ENCODE assay signal across 21 mouse cellular contexts in the genomic region with DNA sequence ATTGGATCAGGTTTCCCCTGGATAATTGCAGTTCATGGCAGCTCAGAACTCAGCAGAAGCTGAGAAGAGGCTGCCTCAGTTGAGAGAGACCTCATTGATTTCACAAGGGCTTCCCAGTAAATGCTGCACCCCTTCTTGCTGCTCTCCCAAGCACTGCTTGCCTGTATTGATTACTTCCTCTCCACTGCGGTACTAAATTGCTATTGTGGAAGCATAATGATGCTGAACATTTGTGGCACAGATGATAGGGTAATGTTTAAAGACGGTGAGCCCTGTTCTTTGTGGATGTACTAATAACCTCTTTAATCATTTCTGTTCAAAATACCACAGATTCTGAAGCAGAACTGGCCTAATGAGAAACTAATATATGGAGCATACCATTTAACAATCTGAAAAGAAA.
DNase-seq lines count a peak whose midpoint lies in the region; ATAC-seq lines count a peak whose summit lies in the region.
"Had no signal": no experiment of that assay in that cellular context is flagged by ENCODE, and none has a peak within 500 bp of the region (broad histone marks: within the 10 kb centered on the region; RNA-seq: fewer than 3 reads in every experiment).

No protein-coding gene starts in this region.

- H3K9ac ChIP-seq in hindbrain, embryonic 12.5 days = no peak overlapping the region
- H3K9ac ChIP-seq in forebrain, embryonic 16.5 days (replicated peaks; ENCODE audit: low read depth, low read length) = no peak overlapping the region
- H3K9ac ChIP-seq: embryonic facial prominence, embryonic 13.5 days; forebrain, embryonic 13.5 days; forebrain, embryonic 15.5 days had no signal

- peak; percentile 52; the same call in 1 of the 2 replicates for ATAC-seq in hindbrain, embryonic 12.5 days (ENCODE audit: low FRiP score)
- ATAC-seq in forebrain, embryonic 16.5 days = no peak
- ATAC-seq: activated CD4-positive, CD25-positive, alpha-beta regulatory T cell, adult 4 months; forebrain, embryonic 13.5 days; forebrain, embryonic 15.5 days; Patski had no signal

- 70% methylated on average over 2 of the region's 2 CpGs for WGBS in hindbrain, embryonic 12.5 days
- WGBS in hindbrain, embryonic 10.5 days = 82% methylated on average over 2 of the region's 2 CpGs
- 48% methylated on average over 2 of the region's 2 CpGs for WGBS in forebrain, embryonic 16.5 days

- H3K4me1 ChIP-seq in hindbrain, embryonic 12.5 days = no peaks in the 10 kb centered on the region
- H3K4me1 ChIP-seq in hindbrain, embryonic 10.5 days (replicated peaks) = no peaks in the 10 kb centered on the region
- H3K4me1 ChIP-seq in forebrain, embryonic 16.5 days (replicated peaks; ENCODE audit: control insufficient read depth, insufficient read depth, low read length) = no peaks in the 10 kb centered on the region
- H3K4me1 ChIP-seq: embryonic facial prominence, embryonic 13.5 days; forebrain, embryonic 13.5 days; forebrain, embryonic 15.5 days had no signal

- H3K4me3 ChIP-seq in hindbrain, embryonic 12.5 days = no peak overlapping the region
- no peak overlapping the region for H3K4me3 ChIP-seq in hindbrain, embryonic 10.5 days
- no peak overlapping the region for H3K4me3 ChIP-seq in forebrain, embryonic 16.5 days (replicated peaks; ENCODE audit: low read length)
- H3K4me3 ChIP-seq: embryonic facial prominence, embryonic 13.5 days; forebrain, embryonic 13.5 days; forebrain, embryonic 15.5 days had no signal

- no peak overlapping the region for H3K4me2 ChIP-seq in hindbrain, embryonic 12.5 days (replicated peaks)
- H3K4me2 ChIP-seq in forebrain, embryonic 16.5 days (ENCODE audit: low read length) = no peak overlapping the region
- H3K4me2 ChIP-seq: embryonic facial prominence, embryonic 13.5 days; forebrain, embryonic 13.5 days; forebrain, embryonic 15.5 days had no signal

- H3K9me3 ChIP-seq in hindbrain, embryonic 12.5 days (replicated peaks) = no peaks in the 10 kb centered on the region
- no peaks in the 10 kb centered on the region for H3K9me3 ChIP-seq in hindbrain, embryonic 10.5 days
- no peaks in the 10 kb centered on the region for H3K9me3 ChIP-seq in forebrain, embryonic 16.5 days (ENCODE audit: control insufficient read depth, low read length)
- H3K9me3 ChIP-seq: embryonic facial prominence, embryonic 13.5 days; forebrain, embryonic 13.5 days; forebrain, embryonic 15.5 days had no signal

- no peak overlapping the region for H3K27ac ChIP-seq in hindbrain, embryonic 12.5 days
- H3K27ac ChIP-seq in hindbrain, embryonic 10.5 days = no peak overlapping the region
- no peak overlapping the region for H3K27ac ChIP-seq in forebrain, embryonic 16.5 days (ENCODE audit: low read length)
- H3K27ac ChIP-seq: embryonic facial prominence, embryonic 13.5 days; forebrain, embryonic 13.5 days; forebrain, embryonic 15.5 days had no signal

- H3K36me3 ChIP-seq in hindbrain, embryonic 12.5 days = no peaks in the 10 kb centered on the region
- H3K36me3 ChIP-seq in hindbrain, embryonic 10.5 days = no peaks in the 10 kb centered on the region
- no peaks in the 10 kb centered on the region for H3K36me3 ChIP-seq in forebrain, embryonic 16.5 days (ENCODE audit: control insufficient read depth, insufficient read depth)
- H3K36me3 ChIP-seq: embryonic facial prominence, embryonic 13.5 days; forebrain, embryonic 15.5 days had no signal

- H3K27me3 ChIP-seq in hindbrain, embryonic 12.5 days = no peaks in the 10 kb centered on the region
- H3K27me3 ChIP-seq in hindbrain, embryonic 10.5 days (ENCODE audit: insufficient read depth, poor library complexity, severe bottlenecking) = no peaks in the 10 kb centered on the region
- H3K27me3 ChIP-seq in forebrain, embryonic 16.5 days (replicated peaks; ENCODE audit: control insufficient read depth, insufficient read depth, low read length) = no peaks in the 10 kb centered on the region
- H3K27me3 ChIP-seq: embryonic facial prominence, embryonic 13.5 days; forebrain, embryonic 13.5 days; forebrain, embryonic 15.5 days; Patski had no signal

- DNase-seq in hindbrain, embryonic 10.5 days (ENCODE audit: low spot score) = no peak
- DNase-seq in Muller cell, postnatal 12 days (ENCODE audit: inconsistent ontology term) = peak; percentile 4
- peak; percentile 1 for DNase-seq in brain, adult 2 months (ENCODE audit: low read depth, low spot score)
- DNase-seq in retina, embryonic 14.5 days (ENCODE audit: low spot score) = peak; percentile 76
- DNase-seq in layer of hippocampus, adult 18-20 months (ENCODE audit: low spot score in 2 of 2) = no peak
- no peak for DNase-seq in urinary bladder, adult 18-20 months (ENCODE audit: low spot score in 2 of 2)
- DNase-seq: adrenal gland, adult 8-10 months; adrenal gland, postnatal 14 days; adrenal gland, postnatal 36 days; cerebellum, adult 11-12 months; cerebellum, adult 2 months; cerebellum, adult 9-10 months; cerebellum, postnatal 10 days; cerebellum, postnatal 25 days had no signal

Comparison
In these comparisons a context has a peak if more than half of its experiments do, and no peak if none do; other contexts are left out.
1. DNase-seq: peak in Muller cell, postnatal 12 days (single experiment), brain, adult 2 months (single experiment) and retina, embryonic 14.5 days (single experiment); none in hindbrain, embryonic 10.5 days (single experiment), layer of hippocampus, adult 18-20 months (0 of 2) and urinary bladder, adult 18-20 months (0 of 2).